Mouse (Mus musculus): Measurements from ENCODE around the gene Vps4b.
"Not testable (repeated sequence)": the region's sequence is repeated elsewhere in the genome, so short reads cannot be mapped to it uniquely, and the experiment has no call there.

Gene Vps4b

GRCm38 (mm10) chr1:106752013-106752412 lies 44.5 kb downstream of the Vps4b start:
- DNase-seq (ENCODE audit: low spot score), result peak; percentile 48

GRCm38 (mm10) chr1:106750656-106751055 lies 45.9 kb downstream of the Vps4b start:
- DNase-seq (ENCODE audit: low spot score), result no peak

GRCm38 (mm10) chr1:106748555-106749315 lies 47.8 kb downstream of the Vps4b start:
- no peak for DNase-seq (ENCODE audit: low spot score)

- no peak for DNase-seq (ENCODE audit: low spot score)
Measured at GRCm38 (mm10) chr1:106742980-106743379, 53.5 kb downstream of the Vps4b start.

GRCm38 (mm10) chr1:106740735-106741134 lies 55.8 kb downstream of the Vps4b start:
- no peak for DNase-seq (ENCODE audit: low spot score)

- DNase-seq (ENCODE audit: low spot score), result no peak
Measured at GRCm38 (mm10) chr1:106739810-106740209, 56.7 kb downstream of the Vps4b start.

GRCm38 (mm10) chr1:106738092-106738491 lies 58.4 kb downstream of the Vps4b start:
- peak; percentile 21 for DNase-seq (ENCODE audit: low spot score)

- no peak for DNase-seq (ENCODE audit: low spot score)
Measured at GRCm38 (mm10) chr1:106736211-106736610, 60.3 kb downstream of the Vps4b start.

GRCm38 (mm10) chr1:106735586-106735985 lies 60.9 kb downstream of the Vps4b start:
- DNase-seq (ENCODE audit: low spot score), result peak; percentile 37

- no peak for DNase-seq (ENCODE audit: low spot score)
Measured at GRCm38 (mm10) chr1:106722061-106722460, 74.5 kb downstream of the Vps4b start.

GRCm38 (mm10) chr1:106717736-106718135 lies 78.8 kb downstream of the Vps4b start:
- not testable (repeated sequence) for DNase-seq (ENCODE audit: low spot score)

- DNase-seq (ENCODE audit: low spot score), result peak; percentile 70
Measured at GRCm38 (mm10) chr1:106717071-106717601, 79.4 kb downstream of the Vps4b start.

- DNase-seq (ENCODE audit: low spot score), result no peak
Measured at GRCm38 (mm10) chr1:106716141-106716540, 80.4 kb downstream of the Vps4b start.

- DNase-seq (ENCODE audit: low spot score), result no peak
Measured at GRCm38 (mm10) chr1:106715111-106716083, 81.1 kb downstream of the Vps4b start.

GRCm38 (mm10) chr1:106714530-106714981 lies 82.0 kb downstream of the Vps4b start:
- DNase-seq (ENCODE audit: low spot score), result no peak

All from lung, postnatal 25 days (tissue).